Mouse (Mus musculus) effector memory CD4-positive, alpha-beta T cell, adult 7 months (primary cell): Measurements from ENCODE around the gene Fdps. TPM values are rescaled to one million over a fixed set of nuclear protein-coding genes. Genes with fewer than 3 reads are reported as not detected.

ENCODE experiments used
- polyA plus RNA-seq: library from polyadenylated mRNA; unstranded; fragments of 100-300 nt; shearing (Covaris generic); gene quantifications from one replicate; pipeline ENCODE4 v1.2.1, GENCODE M21; 2017

Fdps gene
- 39.4 TPM for polyA plus RNA-seq

GRCm38 (mm10) chr3:89101812-89102494 lies at the start of gene Fdps:
Fdps (minus strand) TSS chr3:89101959.

GRCm38 (mm10) chr3:89135958-89136357 lies 34.2 kb upstream of the Fdps start, which contains the start of gene Pklr:
Pklr (plus strand) TSS chr3:89136142.

GRCm38 (mm10) chr3:89100811-89101210 lies 948 bp downstream of the Fdps start, which contains the start of gene Gm43738:
Gm43738 (minus strand) TSS chr3:89101099.

GRCm38 (mm10) chr3:89093175-89093574 lies 8.6 kb downstream of the Fdps start, which contains the start of gene Rusc1:
Rusc1 (minus strand) TSS chr3:89093311.

Other genes starting within 250 kb of the Fdps start
- 8.5 TPM for gene Msto1, start 188.0 kb downstream of the Fdps start, polyA plus RNA-seq
- 28.8 TPM for gene Ash1l, start 151.3 kb downstream of the Fdps start, polyA plus RNA-seq
- gene Dap3, start 150.8 kb downstream of the Fdps start, polyA plus RNA-seq: 114 TPM
- gene Rusc1, start 8.6 kb downstream of the Fdps start, polyA plus RNA-seq: 76.9 TPM
- not detected for gene Gm43738, start 860 bp downstream of the Fdps start, polyA plus RNA-seq
- not detected for gene Pklr, start 34.2 kb upstream of the Fdps start, polyA plus RNA-seq
- 0.48 TPM for gene Hcn3, start 58.2 kb upstream of the Fdps start, polyA plus RNA-seq
- gene Clk2, start 62.8 kb upstream of the Fdps start, polyA plus RNA-seq: 80.7 TPM
- 240 TPM for gene Scamp3, start 75.5 kb upstream of the Fdps start, polyA plus RNA-seq
- gene Fam189b, start 81.2 kb upstream of the Fdps start, polyA plus RNA-seq: 102 TPM
- 106 TPM for gene Gba, start 101.0 kb upstream of the Fdps start, polyA plus RNA-seq
- gene Thbs3, start 113.2 kb upstream of the Fdps start, polyA plus RNA-seq: 2.3 TPM
- 86.4 TPM for gene Mtx1, start 125.1 kb upstream of the Fdps start, polyA plus RNA-seq
- 12.5 TPM for gene Muc1, start 127.1 kb upstream of the Fdps start, polyA plus RNA-seq
- 246 TPM for gene Krtcap2, start 144.0 kb upstream of the Fdps start, polyA plus RNA-seq
- gene Trim46, start 144.3 kb upstream of the Fdps start, polyA plus RNA-seq: 2.6 TPM
- 76.3 TPM for gene Dpm3, start 157.4 kb upstream of the Fdps start, polyA plus RNA-seq
- 134 TPM for gene Slc50a1, start 168.6 kb upstream of the Fdps start, polyA plus RNA-seq
- gene Efna1, start 179.2 kb upstream of the Fdps start, polyA plus RNA-seq: not detected
- gene Efna3, start 221.0 kb upstream of the Fdps start, polyA plus RNA-seq: not detected
- 0.32 TPM for gene Efna4, start 236.1 kb upstream of the Fdps start, polyA plus RNA-seq
- 18.8 TPM for gene Adam15, start 248.0 kb upstream of the Fdps start, polyA plus RNA-seq